Mouse (Mus musculus): Measurements from ENCODE around the gene Spsb4.

DNA sequence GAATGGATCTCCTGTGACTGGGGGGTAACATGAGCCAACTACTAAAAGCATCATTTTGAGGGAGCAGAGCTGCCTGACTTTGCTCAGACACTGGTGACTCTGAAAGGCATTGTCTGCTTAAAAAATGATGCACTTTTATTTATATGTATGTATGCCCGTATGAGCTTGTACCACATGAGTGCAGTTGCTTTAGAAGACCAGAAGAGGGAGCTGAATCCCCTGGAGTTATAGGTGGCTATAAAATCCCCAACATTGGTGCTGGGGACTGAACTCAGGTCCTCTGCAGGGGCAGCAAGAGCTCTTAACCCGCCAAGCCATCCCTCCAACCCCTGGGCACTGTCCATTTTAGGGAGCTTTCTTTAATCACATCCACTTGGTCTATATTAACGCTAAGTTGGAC lies 104.6 kb downstream of the Spsb4 start:
- TF ChIP-seq CTCF (IDR thresholded peaks at IDR 0.05; ENCODE audit: extremely low read depth, insufficient read length, insufficient replicate concordance, low read depth, low read length) = no peak
- TF ChIP-seq POLR2A (IDR thresholded peaks at IDR 0.05; ENCODE audit: low read depth, low read length) = no peak

Measured in small intestine, adult 2 months (tissue).